Mouse (Mus musculus) forebrain, embryonic 16.5 days (tissue): Measurements from ENCODE around the gene Slc25a5. TPM values are rescaled to one million over a fixed set of nuclear protein-coding genes. Genes with fewer than 3 reads are reported as not detected.

Experiments
- ATAC-seq: fragments of 200-750 bp; cut with Nextera tagmentation; 2 replicates; pipeline ENCODE4 v1.8.0; 2017; ENCODE audit warnings: mild to moderate bottlenecking, moderate library complexity
- H3K27ac ChIP-seq: fragments of 300-500 bp; sonication (generic); 2 replicates; pipeline ENCODE4 v1.5.1; 2014; ENCODE audit warnings: low read length, control low read depth
- H3K27me3 ChIP-seq: fragments of 300-500 bp; sonication (generic); replicated peaks from 2 replicates; pipeline ENCODE4 v1.6.1; 2014; ENCODE audit warnings: low read length; ENCODE audit not compliant: control insufficient read depth, insufficient read depth
- H3K36me3 ChIP-seq: fragments of 300-500 bp; sonication (generic); 2 replicates; pipeline ENCODE4 v1.6.1; 2014; ENCODE audit not compliant: control insufficient read depth, insufficient read depth
- H3K4me1 ChIP-seq: fragments of 300-500 bp; sonication (generic); replicated peaks from 2 replicates; pipeline ENCODE4 v1.6.1; 2014; ENCODE audit warnings: low read length; ENCODE audit not compliant: control insufficient read depth, insufficient read depth
- H3K4me2 ChIP-seq: fragments of 300-500 bp; sonication (generic); 2 replicates; pipeline ENCODE4 v1.6.1; 2014; ENCODE audit warnings: mild to moderate bottlenecking, low read length, control low read depth
- H3K4me3 ChIP-seq: fragments of 300-500 bp; sonication (generic); replicated peaks from 2 replicates; pipeline ENCODE4 v1.5.1; 2014; ENCODE audit warnings: mild to moderate bottlenecking, low read length, control low read depth
- H3K9ac ChIP-seq: fragments of 300-500 bp; sonication (generic); replicated peaks from 2 replicates; pipeline ENCODE4 v1.6.1; 2014; ENCODE audit warnings: low read depth, low read length, control low read depth
- H3K9me3 ChIP-seq: fragments of 300-500 bp; sonication (generic); 2 replicates; pipeline ENCODE4 v1.6.1; 2016; ENCODE audit warnings: low read length; ENCODE audit not compliant: control insufficient read depth
- WGBS: fragments of 180-500 bp; shearing (Covaris S2); extraction: QIAGEN DNeasy Blood & Tissue Kit; methylation state at CpG from one replicate; pipeline ENCODE4 v1.1.7; 2014; 5-methylcytosine and 5-hydroxymethylcytosine counted together
- polyA plus RNA-seq: library from polyadenylated mRNA; unstranded; fragments of >200 nt; fragmentation: Nextera tagmentation; extraction: Ambion mirVana; gene quantifications from 2 replicates; pipeline ENCODE4 v1.2.1, GENCODE M21; 2015

Slc25a5 gene
- polyA plus RNA-seq, result 460 and 461 TPM in 2 replicates

DNA sequence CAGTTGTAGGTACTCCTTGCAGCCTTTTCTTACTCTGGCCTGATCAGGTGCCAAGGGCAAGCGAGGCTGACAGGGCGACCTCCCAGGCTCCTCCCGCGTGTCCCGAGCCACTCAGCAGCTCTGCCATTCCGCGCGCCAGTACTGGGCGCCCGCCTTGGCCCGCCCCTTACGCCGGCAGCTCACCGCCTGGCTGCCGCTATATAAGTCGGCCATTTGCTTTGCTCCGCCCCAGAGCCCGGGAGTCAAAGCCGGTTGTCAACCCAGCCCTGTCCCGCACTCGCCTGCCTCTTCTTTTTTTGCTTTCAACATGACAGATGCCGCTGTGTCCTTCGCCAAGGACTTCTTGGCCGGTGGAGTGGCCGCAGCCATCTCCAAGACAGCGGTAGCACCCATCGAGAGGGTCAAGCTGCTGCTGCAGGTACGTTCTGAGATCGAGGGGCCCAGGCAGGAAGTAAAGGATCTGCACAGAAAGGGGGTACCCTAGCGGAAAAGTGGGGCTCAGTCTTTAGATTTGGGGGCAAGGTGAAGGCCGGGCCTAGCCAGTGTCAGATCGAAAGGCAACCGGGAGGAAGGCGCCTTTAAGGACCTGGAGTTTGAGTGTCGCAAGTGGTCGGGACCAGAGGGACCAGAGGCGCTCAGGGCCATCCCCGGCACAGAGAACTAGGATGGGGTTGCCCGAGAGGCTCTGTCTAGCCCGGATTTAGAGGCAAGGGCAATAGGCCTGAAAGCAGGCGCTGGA lies at the start of gene Slc25a5:
TSS of gene Slc25a5 (plus strand) at position 228 of the 739 bp plus-strand sequence.
- Histone ChIP-seq H3K9ac (peak within 1 kb of the TSS; percentile 62), H3K36me3 (0 out of 2 replicates have a peak, but pooled peaks cover 2% of the 10 kb centered on the region), H3K27me3 (no peaks in the 10 kb centered on the region), H3K4me3 (peak within 1 kb of the TSS; percentile 59), H3K27ac (peak within 1 kb of the TSS; percentile 62), H3K4me2 (peak within 1 kb of the TSS; percentile 51), H3K4me1 (no peaks in the 10 kb centered on the region), H3K9me3 (no peaks in the 10 kb centered on the region)
- 15% methylated on average over 41 of the region's 41 CpGs for WGBS
- ATAC-seq, result peak; percentile 96

DNA sequence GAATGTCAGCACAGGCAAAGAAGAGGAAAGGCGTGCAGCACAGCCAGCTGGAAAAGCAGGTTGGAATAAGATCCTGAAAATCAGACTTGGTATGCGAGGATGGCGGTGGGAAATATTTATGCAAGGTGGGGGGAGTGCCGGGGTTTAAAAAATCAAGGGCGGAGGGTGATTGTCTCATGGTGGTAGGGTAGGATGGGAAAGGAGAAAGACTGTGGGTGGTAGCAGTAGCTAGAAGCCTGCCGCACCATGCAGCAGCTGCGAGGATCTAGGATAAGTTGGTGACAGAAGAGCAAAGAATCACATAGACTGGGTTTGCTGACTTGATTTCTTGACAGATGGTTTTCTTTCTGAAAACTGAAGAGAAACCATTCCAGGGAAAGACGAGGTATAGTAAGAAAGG lies 48.7 kb upstream of the Slc25a5 start:
- Histone ChIP-seq H3K4me2 (no peak overlapping the region), H3K9ac (no peak overlapping the region), H3K9me3 (no peaks in the 10 kb centered on the region), H3K4me3 (no peak overlapping the region), H3K36me3 (no peaks in the 10 kb centered on the region), H3K27me3 (no peaks in the 10 kb centered on the region), H3K4me1 (peaks cover 5% of the 10 kb centered on the region), H3K27ac (no peak overlapping the region)
- ATAC-seq, result no peak
- WGBS, result 72% methylated on average over 8 of the region's 8 CpGs

DNA sequence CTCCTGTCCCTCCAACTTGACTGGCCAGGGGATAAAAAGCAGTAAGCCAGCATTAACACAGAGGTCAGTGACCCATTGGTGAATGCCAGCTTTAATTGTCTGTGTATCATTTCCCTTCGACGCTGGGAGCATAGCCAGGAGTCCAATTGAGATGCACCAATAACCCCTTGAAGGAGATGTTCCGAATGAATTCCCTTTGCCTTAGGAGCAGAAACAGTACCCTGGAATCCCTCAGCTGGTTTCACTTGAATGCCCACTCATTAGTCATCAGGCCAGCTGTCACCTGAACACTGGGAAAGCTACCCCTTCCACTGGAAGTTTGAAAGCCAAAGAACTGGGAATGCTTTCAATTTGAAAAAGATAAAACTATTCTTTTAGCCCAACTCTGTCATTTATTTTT lies 46.9 kb upstream of the Slc25a5 start:
- WGBS, result 43% methylated on average over 3 of the region's 3 CpGs
- ATAC-seq, result no peak
- no peaks in the 10 kb centered on the region for H3K36me3 ChIP-seq
- no peaks in the 10 kb centered on the region for H3K9me3 ChIP-seq
- H3K27ac ChIP-seq, result no peak overlapping the region
- no peak overlapping the region for H3K4me3 ChIP-seq
- no peak overlapping the region for H3K4me2 ChIP-seq
- peaks cover 5% of the 10 kb centered on the region for H3K4me1 ChIP-seq
- H3K27me3 ChIP-seq, result no peaks in the 10 kb centered on the region
- H3K9ac ChIP-seq, result no peak overlapping the region

DNA sequence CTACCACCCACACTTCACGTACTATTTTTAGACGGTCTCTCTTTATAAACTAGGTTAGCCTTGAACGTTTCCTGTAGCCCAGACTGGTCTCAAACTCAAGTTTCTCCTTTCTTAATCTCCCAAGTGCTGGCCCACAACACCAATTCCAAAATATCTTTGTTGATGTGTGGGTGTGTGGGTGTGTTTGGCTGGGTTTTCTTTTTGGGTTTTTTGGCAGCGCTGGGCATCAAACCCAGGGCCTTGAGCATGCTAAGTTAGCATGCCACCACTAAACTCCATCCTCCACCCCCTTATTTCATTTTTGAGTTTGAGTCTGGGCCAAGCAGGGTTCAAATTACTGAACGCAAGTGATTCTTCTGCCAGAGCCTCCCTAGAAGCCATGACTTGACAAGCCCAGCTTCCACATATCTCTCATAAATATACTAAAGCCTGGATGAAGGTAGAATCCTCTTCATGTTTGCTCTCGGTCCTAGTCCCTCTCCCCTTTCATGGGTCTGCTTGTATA lies 46.1 kb upstream of the Slc25a5 start:
- no peak for ATAC-seq
- Histone ChIP-seq H3K27me3 (no peaks in the 10 kb centered on the region), H3K4me2 (no peak overlapping the region), H3K4me3 (no peak overlapping the region), H3K4me1 (no peaks in the 10 kb centered on the region), H3K9me3 (no peaks in the 10 kb centered on the region), H3K36me3 (no peaks in the 10 kb centered on the region), H3K27ac (no peak overlapping the region), H3K9ac (no peak overlapping the region)
- 91% methylated on average over 6 of the region's 6 CpGs for WGBS

DNA sequence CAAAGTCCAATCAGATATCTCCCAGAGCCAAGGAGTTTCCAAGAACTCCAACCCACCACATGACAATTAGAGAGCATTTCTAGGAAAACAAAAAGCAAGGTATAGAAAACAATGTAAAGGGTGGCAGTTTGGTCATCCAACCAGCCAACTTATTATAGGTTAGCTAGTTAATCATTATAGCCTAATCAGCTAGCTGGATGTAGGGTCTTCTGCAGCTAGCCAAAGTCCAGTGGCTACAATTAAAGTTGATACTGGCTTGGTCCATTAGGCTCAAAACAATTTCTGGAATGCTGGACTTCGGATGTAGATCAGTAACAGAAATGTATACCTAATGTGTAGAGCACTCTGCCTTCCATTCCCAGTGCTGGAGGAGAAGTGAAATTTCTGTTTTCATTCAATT lies 44.9 kb upstream of the Slc25a5 start:
- Histone ChIP-seq H3K9ac (no peak overlapping the region), H3K4me1 (no peaks in the 10 kb centered on the region), H3K9me3 (no peaks in the 10 kb centered on the region), H3K4me2 (no peak overlapping the region), H3K4me3 (no peak overlapping the region), H3K36me3 (no peaks in the 10 kb centered on the region), H3K27me3 (no peaks in the 10 kb centered on the region), H3K27ac (no peak overlapping the region)
- no peak for ATAC-seq
- WGBS, result 88% methylated on average over 1 of the region's 1 CpGs

DNA sequence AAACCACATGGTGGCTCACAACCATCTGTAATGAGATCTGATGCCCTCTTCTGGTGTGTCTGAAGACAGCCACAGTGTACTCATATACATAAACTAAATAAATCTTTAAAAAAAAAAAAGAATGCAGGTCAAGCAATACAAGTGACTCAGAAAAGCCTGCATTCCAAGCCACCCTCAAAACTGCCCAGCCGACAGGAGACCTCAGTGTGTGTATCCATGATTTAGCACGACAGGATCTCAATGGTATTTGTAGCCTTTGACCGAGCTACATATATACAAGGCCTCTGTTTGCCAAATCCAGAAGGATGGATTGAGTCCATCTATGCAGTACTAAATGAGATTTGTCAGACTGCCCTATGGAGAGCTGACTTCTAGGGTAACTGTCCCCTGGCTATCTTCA lies 42.9 kb upstream of the Slc25a5 start:
- Histone ChIP-seq H3K4me2 (no peak overlapping the region), H3K27me3 (no peaks in the 10 kb centered on the region), H3K4me1 (no peaks in the 10 kb centered on the region), H3K27ac (no peak overlapping the region), H3K9me3 (no peaks in the 10 kb centered on the region), H3K36me3 (no peaks in the 10 kb centered on the region), H3K4me3 (no peak overlapping the region), H3K9ac (no peak overlapping the region)
- no peak for ATAC-seq
- WGBS, result 93% methylated on average over 3 of the region's 3 CpGs

DNA sequence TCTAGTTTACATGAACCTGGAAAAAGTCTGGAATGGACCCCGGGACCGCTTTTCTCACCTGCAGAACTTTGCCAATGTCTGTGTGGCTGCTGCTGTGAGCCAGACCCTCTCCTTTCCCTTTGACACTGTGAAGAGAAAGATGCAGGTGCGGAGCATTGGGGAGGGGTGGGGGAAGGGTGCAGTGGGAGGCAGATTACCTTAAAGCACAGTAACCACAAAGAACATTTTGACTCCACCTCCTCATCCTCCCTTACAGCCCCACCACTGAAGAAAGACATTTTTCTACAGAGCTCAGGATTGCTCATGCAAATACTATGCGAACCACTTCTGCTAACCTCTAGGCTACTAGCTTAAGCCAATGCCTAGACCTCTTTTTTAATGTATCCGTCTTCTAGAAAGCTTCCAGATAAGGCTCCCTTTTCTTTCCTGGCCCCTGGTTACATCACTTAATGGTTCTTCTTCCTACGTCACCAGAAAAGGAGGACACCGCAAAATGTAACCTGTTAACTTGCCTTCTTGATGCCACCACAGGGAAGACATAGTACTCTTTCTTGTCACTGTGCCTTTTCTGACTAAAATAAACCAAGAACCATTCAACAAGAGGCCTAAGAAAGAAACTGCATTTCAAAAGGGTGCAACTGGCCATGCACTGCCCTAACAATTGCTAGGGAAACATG lies 37.5 kb upstream of the Slc25a5 start:
- ATAC-seq, result no peak
- no peak overlapping the region for H3K4me3 ChIP-seq

DNA sequence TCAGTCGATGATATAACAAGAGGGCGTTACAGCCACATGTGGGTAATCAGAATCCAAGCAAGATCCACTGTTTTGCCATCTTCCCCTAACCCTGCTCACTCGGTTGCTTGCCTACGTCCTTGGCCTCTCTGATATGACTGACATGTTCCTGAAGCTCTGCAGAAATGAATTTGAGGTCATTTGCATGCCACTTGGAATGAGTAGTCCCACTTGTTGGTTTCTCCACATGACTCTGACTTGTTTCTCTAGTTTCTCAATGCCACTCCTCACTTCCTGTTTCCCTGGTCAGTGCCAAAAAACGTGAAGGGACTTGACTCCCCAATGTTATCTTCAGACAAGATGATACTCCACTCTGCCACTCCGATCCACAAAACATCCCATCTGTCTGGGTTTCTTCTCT lies 36.9 kb upstream of the Slc25a5 start:
- no peak for ATAC-seq
- Histone ChIP-seq H3K9ac (no peak overlapping the region), H3K27ac (no peak overlapping the region), H3K4me1 (peaks cover 6% of the 10 kb centered on the region; the same call in 1 of the 2 replicates), H3K27me3 (no peaks in the 10 kb centered on the region), H3K4me3 (no peak overlapping the region), H3K4me2 (no peak overlapping the region), H3K9me3 (no peaks in the 10 kb centered on the region), H3K36me3 (no peaks in the 10 kb centered on the region)
- 69% methylated on average over 6 of the region's 6 CpGs for WGBS

More for the DNA sequence above, 37.5 kb upstream of the Slc25a5 start:
- Histone ChIP-seq H3K4me2 (no peak overlapping the region), H3K4me1 (peaks cover 3% of the 10 kb centered on the region; the same call in 1 of the 2 replicates), H3K9ac (no peak overlapping the region), H3K9me3 (no peaks in the 10 kb centered on the region), H3K27me3 (no peaks in the 10 kb centered on the region), H3K36me3 (no peaks in the 10 kb centered on the region), H3K27ac (no peak overlapping the region)
- WGBS, result 68% methylated on average over 7 of the region's 7 CpGs

DNA sequence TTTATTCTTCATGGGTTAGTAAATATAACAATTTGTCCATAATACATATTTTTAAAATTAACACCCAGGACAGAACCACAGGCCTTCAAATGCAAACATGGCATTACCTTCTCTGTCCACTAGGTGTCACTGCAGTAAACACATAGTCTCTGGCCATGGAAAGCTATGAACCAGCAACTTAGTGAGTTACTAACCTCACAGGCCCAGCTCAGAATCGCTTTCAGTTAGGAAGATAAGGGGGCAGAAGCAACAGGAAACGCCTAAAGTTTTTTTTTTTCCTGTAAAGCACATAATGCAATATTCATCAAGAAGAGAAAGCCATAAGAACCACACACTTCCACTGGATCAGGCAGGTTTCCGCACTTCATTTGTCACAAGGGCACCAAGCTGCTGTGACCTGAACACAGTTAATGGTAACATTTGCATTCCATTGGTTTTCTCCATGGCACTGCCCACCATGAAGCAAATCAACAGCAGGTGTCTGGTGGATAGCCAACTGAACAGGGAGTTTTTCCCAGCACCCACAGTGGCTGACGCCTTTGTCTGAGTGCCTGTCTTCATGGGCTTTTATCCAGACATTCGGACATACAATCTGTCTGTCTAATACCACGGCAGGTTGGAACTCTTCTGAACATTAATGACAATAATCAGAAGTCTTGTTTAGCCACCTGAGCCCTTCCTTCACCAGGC lies 34.4 kb upstream of the Slc25a5 start:
- 26% methylated on average over 6 of the region's 6 CpGs for WGBS
- Histone ChIP-seq H3K27ac (peak overlapping the region; percentile 5), H3K9me3 (no peaks in the 10 kb centered on the region), H3K27me3 (no peaks in the 10 kb centered on the region), H3K4me2 (no peak overlapping the region), H3K4me1 (peaks cover 6% of the 10 kb centered on the region; the same call in 1 of the 2 replicates), H3K36me3 (no peaks in the 10 kb centered on the region), H3K9ac (no peak overlapping the region), H3K4me3 (no peak overlapping the region)
- ATAC-seq, result peak; percentile 53
